Mouse (Mus musculus) small intestine, adult 2 months (tissue): Measurements from ENCODE around the gene Slc35d1. TPM values are rescaled to one million over a fixed set of nuclear protein-coding genes. Genes with fewer than 3 reads are reported as not detected.
A peak's percentile ranks its signal among the peaks of the same experiment; 100 is the strongest.
"Not testable (repeated sequence)": the region's sequence is repeated elsewhere in the genome, so short reads cannot be mapped to it uniquely, and the experiment has no call there.

ENCODE experiments used
- H3K27ac ChIP-seq: fragments of 200-500 bp; 2 replicates; pipeline ENCODE4 v1.5.1; 2012; ENCODE audit warnings: low read depth, low read length, control low read depth, inconsistent platforms; ENCODE audit not compliant: insufficient read depth
- H3K27me3 ChIP-seq: fragments of 200-500 bp; 2 replicates; pipeline ENCODE4 v1.6.1; 2012; ENCODE audit warnings: mild to moderate bottlenecking, moderate library complexity, low read length, inconsistent platforms; ENCODE audit not compliant: control insufficient read depth, insufficient read depth
- H3K36me3 ChIP-seq: fragments of 200-500 bp; 2 replicates; pipeline ENCODE4 v1.6.1; 2012; ENCODE audit warnings: mild to moderate bottlenecking, low read length, control low read depth, inconsistent platforms; ENCODE audit not compliant: control insufficient read depth, insufficient read depth
- H3K4me1 ChIP-seq: fragments of 200-500 bp; 2 replicates; pipeline ENCODE4 v1.6.1; 2012; ENCODE audit warnings: low read length, inconsistent platforms, mixed read lengths; ENCODE audit not compliant: control insufficient read depth, insufficient read depth, insufficient read length
- H3K4me3 ChIP-seq: fragments of 200-500 bp; 2 replicates; pipeline ENCODE4 v1.5.1; 2012; ENCODE audit warnings: low read depth, mild to moderate bottlenecking, control low read depth, inconsistent platforms, low read length, moderate library complexity
- CTCF ChIP-seq: fragments of 200-500 bp; IDR thresholded peaks from 2 replicates; pipeline ENCODE4 v1.5.1; 2012; ENCODE audit warnings: low read depth, mild to moderate bottlenecking, control low read depth, inconsistent platforms, low read length, moderate library complexity, mixed read lengths; ENCODE audit not compliant: insufficient replicate concordance, insufficient read length; ENCODE audit errors: extremely low read depth
- POLR2A ChIP-seq: fragments of 200-500 bp; IDR thresholded peaks from 2 replicates; pipeline ENCODE4 v1.6.1; 2012; ENCODE audit warnings: low read depth, mild to moderate bottlenecking, control low read depth, inconsistent platforms, low read length, moderate library complexity
- WGBS: fragments of 180-500 bp; shearing (Covaris S2); methylation state at CpG from one replicate; pipeline ENCODE4 v1.1.7; 2018; 5-methylcytosine and 5-hydroxymethylcytosine counted together
- polyA plus RNA-seq: library from polyadenylated mRNA; depleted of rRNA; stranded (reverse); fragments of >200 nt; gene quantifications from 2 replicates; pipeline ENCODE4 v1.2.3, GENCODE M21; 2012

The Slc35d1 gene
- polyA plus RNA-seq, 1 experiment, result 10.2 TPM

GRCm38 (mm10) chr4:103171256-103171655, 43.7 kb downstream of the Slc35d1 start:
- 93% methylated on average over 3 of the region's 3 CpGs for WGBS
- H3K27ac ChIP-seq, result no peak overlapping the region
- no peaks in the 10 kb centered on the region for H3K4me1 ChIP-seq
- TF ChIP-seq CTCF, result no peak
- TF ChIP-seq POLR2A, result no peak
- no peaks in the 10 kb centered on the region for H3K27me3 ChIP-seq
- peaks cover 18% of the 10 kb centered on the region for H3K36me3 ChIP-seq
- H3K4me3 ChIP-seq, result no peak overlapping the region

- not testable (repeated sequence) for H3K4me3 ChIP-seq, H3K4me1 ChIP-seq, H3K27me3 ChIP-seq, H3K27ac ChIP-seq
- H3K36me3 ChIP-seq, result peaks cover 27% of the 10 kb centered on the region
- WGBS, result 47% methylated on average over 1 of the region's 1 CpGs
These were observed 48.8 kb downstream of the Slc35d1 start for GRCm38 (mm10) chr4:103166198-103166597.

- peaks cover 59% of the 10 kb centered on the region for H3K36me3 ChIP-seq
- 93% methylated on average over 4 of the region's 4 CpGs for WGBS
These were observed 56.2 kb downstream of the Slc35d1 start for GRCm38 (mm10) chr4:103158781-103159180.

GRCm38 (mm10) chr4:103151946-103152345, 63.0 kb downstream of the Slc35d1 start:
- peaks cover 69% of the 10 kb centered on the region for H3K36me3 ChIP-seq

More at GRCm38 (mm10) chr4:103158781-103159180, 56.2 kb downstream of the Slc35d1 start:
- H3K27ac ChIP-seq, result no peak overlapping the region
- no peak for TF ChIP-seq POLR2A
- H3K27me3 ChIP-seq, result no peaks in the 10 kb centered on the region
- no peaks in the 10 kb centered on the region for H3K4me1 ChIP-seq
- no peak overlapping the region for H3K4me3 ChIP-seq

GRCm38 (mm10) chr4:103146339-103146738, 68.6 kb downstream of the Slc35d1 start:
- H3K27ac ChIP-seq, result no peak overlapping the region
- H3K4me3 ChIP-seq, result no peak overlapping the region
- no peak for TF ChIP-seq POLR2A
- peak; percentile 93 for TF ChIP-seq CTCF
- WGBS, result 33% methylated on average over 5 of the region's 5 CpGs
- no peaks in the 10 kb centered on the region for H3K27me3 ChIP-seq
- no peaks in the 10 kb centered on the region for H3K4me1 ChIP-seq
- H3K36me3 ChIP-seq, result peaks cover 60% of the 10 kb centered on the region

More at GRCm38 (mm10) chr4:103151946-103152345, 63.0 kb downstream of the Slc35d1 start:
- no peaks in the 10 kb centered on the region for H3K27me3 ChIP-seq
- no peak overlapping the region for H3K4me3 ChIP-seq
- TF ChIP-seq POLR2A (no peak), CTCF (no peak)
- WGBS, result 89% methylated on average over 5 of the region's 5 CpGs
- H3K4me1 ChIP-seq, result no peaks in the 10 kb centered on the region
- H3K27ac ChIP-seq, result no peak overlapping the region

- 21% methylated on average over 1 of the region's 1 CpGs for WGBS
- H3K36me3 ChIP-seq, result peaks cover 34% of the 10 kb centered on the region
- TF ChIP-seq CTCF (no peak), POLR2A (no peak)
- no peaks in the 10 kb centered on the region for H3K27me3 ChIP-seq
- no peak overlapping the region for H3K27ac ChIP-seq
- H3K4me1 ChIP-seq, result no peaks in the 10 kb centered on the region
- no peak overlapping the region for H3K4me3 ChIP-seq
These were observed 78.0 kb downstream of the Slc35d1 start for GRCm38 (mm10) chr4:103136946-103137345.

GRCm38 (mm10) chr4:103126533-103126932, 88.4 kb downstream of the Slc35d1 start:
- H3K4me1 ChIP-seq, result peaks cover 9% of the 10 kb centered on the region; the same call in 1 of the 2 replicates
- TF ChIP-seq CTCF (no peak), POLR2A (no peak)
- no peak overlapping the region for H3K27ac ChIP-seq
- 17% methylated on average over 4 of the region's 4 CpGs for WGBS
- no peak overlapping the region for H3K4me3 ChIP-seq
- peaks cover 7% of the 10 kb centered on the region for H3K36me3 ChIP-seq
- no peaks in the 10 kb centered on the region for H3K27me3 ChIP-seq

- no peaks in the 10 kb centered on the region for H3K27me3 ChIP-seq
- no peak overlapping the region for H3K4me3 ChIP-seq
- H3K36me3 ChIP-seq, result peaks cover 2% of the 10 kb centered on the region; the same call in 1 of the 2 replicates
- H3K4me1 ChIP-seq, result peaks cover 13% of the 10 kb centered on the region; the same call in 1 of the 2 replicates
- no peak overlapping the region for H3K27ac ChIP-seq
- TF ChIP-seq CTCF (no peak), POLR2A (no peak)
These were observed 91.4 kb downstream of the Slc35d1 start for GRCm38 (mm10) chr4:103123606-103124005.
